Mouse (Mus musculus) liver, postnatal 0 days (tissue): Measurements from ENCODE around the gene Mbd3. TPM values are rescaled to one million over a fixed set of nuclear protein-coding genes. Genes with fewer than 3 reads are reported as not detected.

Source experiments
- ATAC-seq: fragments of 200-750 bp; cut with Nextera tagmentation; 2 replicates; pipeline ENCODE4 v1.8.0; 2017; ENCODE audit warnings: mild to moderate bottlenecking, moderate library complexity
- DNase-seq: peaks from one replicate; pipeline ENCODE4 v3.0.0-alpha.2; 2016
- H3K27ac ChIP-seq: fragments of 300-500 bp; sonication (generic); 2 replicates; pipeline ENCODE4 v1.5.1; 2014; ENCODE audit warnings: antibody characterized with exemption, moderate library complexity, mild to moderate bottlenecking, low read depth
- H3K27me3 ChIP-seq: fragments of 300-500 bp; sonication (generic); 2 replicates; pipeline ENCODE4 v1.6.1; 2014; ENCODE audit warnings: low read length, control low read depth, mixed read lengths; ENCODE audit not compliant: insufficient read depth
- H3K36me3 ChIP-seq: fragments of 300-500 bp; sonication (generic); replicated peaks from 2 replicates; pipeline ENCODE4 v1.6.1; 2014; ENCODE audit warnings: mild to moderate bottlenecking, control low read depth, low read length, moderate library complexity, mixed read lengths; ENCODE audit not compliant: insufficient read depth
- H3K4me1 ChIP-seq: fragments of 300-500 bp; sonication (generic); 2 replicates; pipeline ENCODE4 v1.6.1; 2014; ENCODE audit warnings: antibody characterized with exemption, mild to moderate bottlenecking, control low read depth; ENCODE audit not compliant: insufficient read depth
- H3K4me2 ChIP-seq: fragments of 300-500 bp; sonication (generic); 2 replicates; pipeline ENCODE4 v1.6.1; 2014; ENCODE audit warnings: low read depth, mild to moderate bottlenecking, low read length, moderate library complexity, mixed read lengths
- H3K4me3 ChIP-seq: fragments of 300-500 bp; sonication (generic); 2 replicates; pipeline ENCODE4 v1.5.1; 2014; ENCODE audit warnings: low read depth, low read length
- H3K9ac ChIP-seq: fragments of 300-500 bp; sonication (generic); replicated peaks from 2 replicates; pipeline ENCODE4 v1.6.1; 2014; ENCODE audit warnings: mild to moderate bottlenecking, moderate library complexity
- H3K9me3 ChIP-seq: fragments of 300-500 bp; sonication (generic); 2 replicates; pipeline ENCODE4 v1.6.1; 2016; ENCODE audit warnings: mild to moderate bottlenecking, control low read depth, low read length, mixed read lengths
- CTCF ChIP-seq: sonication (generic); IDR thresholded peaks from 2 replicates; pipeline ENCODE4 v1.5.1; 2016; ENCODE audit warnings: antibody characterized with exemption, low read depth
- EP300 ChIP-seq: IDR thresholded peaks from 2 replicates; pipeline ENCODE4 v1.6.1; 2016; ENCODE audit warnings: antibody characterized with exemption, low read depth, mild to moderate bottlenecking
- WGBS: fragments of 180-500 bp; shearing (Covaris S2); extraction: QIAGEN DNeasy Blood & Tissue Kit; methylation state at CpG from one replicate; pipeline ENCODE4 v1.1.7; 2014; ENCODE audit not compliant: insufficient replicate concordance; 5-methylcytosine and 5-hydroxymethylcytosine counted together
- polyA plus RNA-seq: library from polyadenylated mRNA; unstranded; fragments of >200 nt; fragmentation: Nextera tagmentation; extraction: Ambion mirVana; gene quantifications from 2 replicates; pipeline ENCODE4 v1.2.1, GENCODE M21; 2015

Mbd3 gene
- polyA plus RNA-seq, 1 experiment from 2014 or later, result 33.4 TPM

DNA sequence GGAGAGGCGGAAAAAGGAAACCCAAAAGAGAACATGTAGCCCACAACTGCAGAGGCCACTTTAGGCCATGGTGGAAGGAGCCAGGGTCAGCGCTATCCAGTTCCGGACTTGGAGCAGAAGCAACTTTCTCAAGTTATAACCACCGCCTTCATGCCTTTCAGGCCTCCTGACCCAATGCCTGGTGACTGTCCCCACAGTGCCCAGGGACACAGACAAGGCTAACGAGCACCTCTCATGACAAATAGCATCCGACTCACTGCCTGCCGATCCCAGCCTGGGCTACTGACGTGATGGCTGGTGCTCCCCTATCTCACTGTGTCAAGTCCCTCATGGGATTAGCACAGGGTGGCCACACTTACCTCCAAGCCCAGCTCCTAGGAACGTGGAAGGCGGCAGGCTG, 21.4 kb upstream of the Mbd3 start:
- peak overlapping the region; percentile 33 for H3K4me3 ChIP-seq
- peak overlapping the region; percentile 62 for H3K9ac ChIP-seq
- WGBS, result 83% methylated on average over 10 of the region's 10 CpGs
- peaks cover 81% of the 10 kb centered on the region for H3K36me3 ChIP-seq
- no peaks in the 10 kb centered on the region for H3K27me3 ChIP-seq
- H3K4me2 ChIP-seq, result peak overlapping the region; percentile 69
- peaks cover 5% of the 10 kb centered on the region for H3K9me3 ChIP-seq
- ATAC-seq (no peak), DNase-seq (no peak)
- peak overlapping the region; percentile 91 for H3K27ac ChIP-seq
- peaks cover 54% of the 10 kb centered on the region for H3K4me1 ChIP-seq
- TF ChIP-seq CTCF (no peak), EP300 (no peak)

GRCm38 (mm10) chr10:80419419-80419818, 20.1 kb upstream of the Mbd3 start:
- Histone ChIP-seq H3K4me3 (peak overlapping the region; percentile 33; the same call in 1 of the 2 replicates), H3K36me3 (peaks cover 83% of the 10 kb centered on the region)
- 68% methylated on average over 8 of the region's 8 CpGs for WGBS

GRCm38 (mm10) chr10:80418311-80418710, 19.0 kb upstream of the Mbd3 start:
- TF ChIP-seq EP300, result no peak
- TF ChIP-seq CTCF, result no peak
- Histone ChIP-seq H3K27me3 (no peaks in the 10 kb centered on the region), H3K27ac (peak overlapping the region; percentile 60; the same call in 1 of the 2 replicates), H3K9ac (0 out of 2 replicates have a peak overlapping the region, but pooled peaks have one; percentile 12), H3K4me1 (peaks cover 43% of the 10 kb centered on the region), H3K9me3 (no peaks in the 10 kb centered on the region), H3K4me2 (peak overlapping the region; percentile 69), H3K4me3 (no peak overlapping the region), H3K36me3 (peaks cover 90% of the 10 kb centered on the region)
- 66% methylated on average over 3 of the region's 3 CpGs for WGBS
- ATAC-seq, result peak; percentile 12; the same call in 1 of the 2 replicates
- DNase-seq, result peak; percentile 78

More at GRCm38 (mm10) chr10:80419419-80419818, 20.1 kb upstream of the Mbd3 start:
- H3K4me2 ChIP-seq, result peak overlapping the region; percentile 69
- ATAC-seq, result no peak
- H3K9me3 ChIP-seq, result no peaks in the 10 kb centered on the region
- H3K4me1 ChIP-seq, result peaks cover 54% of the 10 kb centered on the region
- H3K27ac ChIP-seq, result peak overlapping the region; percentile 60; the same call in 1 of the 2 replicates
- DNase-seq, result peak; percentile 59
- TF ChIP-seq EP300, result no peak
- TF ChIP-seq CTCF, result no peak
- H3K27me3 ChIP-seq, result no peaks in the 10 kb centered on the region
- peak overlapping the region; percentile 0; the same call in 1 of the 2 replicates for H3K9ac ChIP-seq

GRCm38 (mm10) chr10:80417841-80418240, 18.5 kb upstream of the Mbd3 start:
- ATAC-seq (no peak), DNase-seq (no peak)
- no peak overlapping the region for H3K9ac ChIP-seq
- no peak for TF ChIP-seq EP300
- no peak for TF ChIP-seq CTCF
- H3K4me2 ChIP-seq, result no peak overlapping the region
- H3K27me3 ChIP-seq, result no peaks in the 10 kb centered on the region
- peaks cover 94% of the 10 kb centered on the region for H3K36me3 ChIP-seq
- 93% methylated on average over 1 of the region's 1 CpGs for WGBS
- peaks cover 39% of the 10 kb centered on the region for H3K4me1 ChIP-seq
- H3K4me3 ChIP-seq, result no peak overlapping the region
- no peaks in the 10 kb centered on the region for H3K9me3 ChIP-seq
- H3K27ac ChIP-seq, result no peak overlapping the region

DNA sequence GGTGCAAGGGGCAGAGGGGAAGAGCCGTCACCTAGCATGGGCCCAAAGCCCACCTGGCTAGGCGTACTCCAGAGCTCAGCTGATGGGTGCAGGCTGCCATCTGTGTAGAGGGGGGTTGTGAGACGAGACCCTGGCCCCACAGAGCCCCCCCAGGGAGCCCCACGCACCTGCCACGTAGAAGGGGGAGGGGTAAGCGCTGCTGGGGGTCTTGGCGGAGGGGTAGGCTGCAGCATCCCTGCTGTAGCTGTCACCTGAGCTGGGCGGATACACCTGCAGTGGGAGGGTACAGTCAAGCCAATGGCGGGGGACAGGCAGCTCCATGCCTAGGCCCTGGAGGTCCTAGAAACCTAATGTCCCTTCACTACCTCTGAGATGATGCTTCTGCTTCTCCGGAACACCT, 18.0 kb upstream of the Mbd3 start:
- H3K9ac ChIP-seq, result no peak overlapping the region
- H3K4me3 ChIP-seq, result no peak overlapping the region
- ATAC-seq, result no peak
- H3K27ac ChIP-seq, result no peak overlapping the region
- H3K4me2 ChIP-seq, result no peak overlapping the region
- no peaks in the 10 kb centered on the region for H3K9me3 ChIP-seq
- peaks cover 98% of the 10 kb centered on the region for H3K36me3 ChIP-seq
- H3K4me1 ChIP-seq, result peaks cover 35% of the 10 kb centered on the region
- H3K27me3 ChIP-seq, result no peaks in the 10 kb centered on the region
- TF ChIP-seq EP300 (no peak), CTCF (no peak)
- 91% methylated on average over 10 of the region's 10 CpGs for WGBS
- no peak for DNase-seq

- H3K27me3 ChIP-seq, result no peaks in the 10 kb centered on the region
- H3K27ac ChIP-seq, result no peak overlapping the region
- no peak for DNase-seq
- no peak for ATAC-seq
- peaks cover 100% of the 10 kb centered on the region for H3K36me3 ChIP-seq
- WGBS, result 95% methylated on average over 7 of the region's 7 CpGs
- no peaks in the 10 kb centered on the region for H3K9me3 ChIP-seq
- no peak overlapping the region for H3K9ac ChIP-seq
- TF ChIP-seq CTCF (no peak), EP300 (no peak)
- no peak overlapping the region for H3K4me3 ChIP-seq
- peaks cover 20% of the 10 kb centered on the region for H3K4me1 ChIP-seq
- no peak overlapping the region for H3K4me2 ChIP-seq
Measured at GRCm38 (mm10) chr10:80415566-80415965, 16.2 kb upstream of the Mbd3 start.
